Mouse (Mus musculus) megakaryocyte-erythroid progenitor cell, adult 5-6 weeks (primary cell): ENCODE data around the gene Cfap54. TPM values are rescaled to one million over a fixed set of nuclear protein-coding genes. Genes with fewer than 3 reads are reported as not detected.

ENCODE experiments used
- ATAC-seq: replicated peaks from 2 replicates; pipeline ENCODE4 v1.8.0; 2016; ENCODE audit warnings: mild to moderate bottlenecking, inconsistent platforms; ENCODE audit not compliant: severe bottlenecking, poor library complexity, low FRiP score, low TSS enrichment
- total RNA-seq, 2 experiments: library from RNA; stranded (forward) in 1 of 2; stranded (reverse) in 1 of 2; fragments of 200-1000, 215-1000 nt in 1 of 2; fragments of >200 nt in 1 of 2; fragmentation: Nextera tagmentation in 1 of 2; gene quantifications; 2 replicates each; pipeline ENCODE4 v1.2.3; 2014 to 2017

Cfap54 gene
- total RNA-seq, 2 experiments from 2014 or later, result 1.5 to 1.6 TPM

DNA sequence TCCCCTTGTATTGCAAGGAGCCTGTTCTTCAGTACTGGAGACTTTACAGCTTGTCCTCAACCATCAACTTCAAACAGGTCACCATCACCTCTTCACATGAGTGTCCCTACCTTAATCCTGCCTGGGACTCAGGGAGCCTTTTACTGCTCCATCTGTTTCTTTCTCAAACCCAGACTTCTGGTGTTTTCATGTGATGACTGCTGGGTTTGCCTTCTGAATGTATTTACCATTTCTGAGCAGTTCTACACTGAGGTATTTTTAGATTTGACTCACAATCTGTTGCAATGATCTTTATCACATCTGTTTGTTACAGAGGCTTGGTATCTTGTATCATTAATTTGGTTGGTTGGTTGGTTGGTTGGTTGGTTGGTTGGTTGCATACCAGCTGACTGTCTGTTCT lies 88.9 kb downstream of the Cfap54 start:
- no peak for ATAC-seq

DNA sequence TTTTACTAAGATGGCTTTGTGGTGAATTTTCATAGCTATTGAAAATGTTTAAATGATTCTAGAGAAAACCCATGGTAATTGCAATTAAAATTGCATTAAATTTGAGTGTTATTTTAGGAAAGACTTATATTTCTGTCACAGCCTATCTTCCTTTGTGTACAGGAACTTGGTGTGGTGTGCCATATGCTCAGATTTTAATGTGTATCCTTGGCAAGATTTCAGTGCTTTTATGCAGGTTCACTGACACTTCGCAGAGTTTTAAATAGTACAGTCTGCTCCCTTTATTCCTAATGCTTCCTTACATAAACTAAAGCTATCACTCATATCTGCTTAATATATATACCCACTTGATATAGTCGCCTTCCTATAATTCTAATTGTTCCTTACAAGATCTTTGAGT lies 90.8 kb downstream of the Cfap54 start:
- no peak for ATAC-seq

DNA sequence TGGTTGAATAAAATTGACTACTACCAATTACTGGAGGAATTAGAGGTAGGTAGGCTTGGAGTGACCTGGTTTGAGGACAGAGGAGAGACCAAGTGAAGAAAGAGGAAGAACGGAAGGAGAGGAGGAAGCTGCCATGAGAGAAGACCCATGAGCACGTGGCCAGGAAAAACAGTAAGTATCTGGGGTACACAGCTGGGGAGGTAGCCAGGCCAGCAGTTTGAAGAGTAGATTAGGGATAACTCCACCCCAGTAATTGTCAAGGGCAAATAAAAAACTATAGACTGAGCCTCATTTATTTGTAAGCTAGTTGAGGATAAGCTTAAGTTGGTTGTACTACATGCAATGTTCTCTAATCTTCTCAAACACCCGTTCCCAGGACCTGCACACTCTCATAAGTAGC lies 116.3 kb downstream of the Cfap54 start:
- no peak for ATAC-seq

DNA sequence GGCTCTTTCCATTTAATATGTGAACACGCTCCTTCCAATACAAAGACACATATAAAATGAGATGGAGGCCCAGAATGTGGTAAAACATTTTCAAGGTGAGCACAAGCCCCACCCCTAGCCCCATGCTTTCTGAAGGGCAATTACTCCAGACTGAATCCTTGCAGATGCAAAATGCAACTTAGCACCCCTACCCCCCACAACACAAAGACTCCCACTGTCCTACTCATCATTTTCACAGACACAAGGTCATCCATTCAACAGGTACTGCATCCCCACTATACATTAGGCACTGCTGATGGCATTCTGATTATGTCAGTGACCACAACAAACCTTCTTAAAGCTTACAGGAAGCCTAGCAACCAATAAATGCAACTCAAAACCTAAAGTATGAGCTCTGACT lies 131.4 kb downstream of the Cfap54 start:
- ATAC-seq, result no peak

DNA sequence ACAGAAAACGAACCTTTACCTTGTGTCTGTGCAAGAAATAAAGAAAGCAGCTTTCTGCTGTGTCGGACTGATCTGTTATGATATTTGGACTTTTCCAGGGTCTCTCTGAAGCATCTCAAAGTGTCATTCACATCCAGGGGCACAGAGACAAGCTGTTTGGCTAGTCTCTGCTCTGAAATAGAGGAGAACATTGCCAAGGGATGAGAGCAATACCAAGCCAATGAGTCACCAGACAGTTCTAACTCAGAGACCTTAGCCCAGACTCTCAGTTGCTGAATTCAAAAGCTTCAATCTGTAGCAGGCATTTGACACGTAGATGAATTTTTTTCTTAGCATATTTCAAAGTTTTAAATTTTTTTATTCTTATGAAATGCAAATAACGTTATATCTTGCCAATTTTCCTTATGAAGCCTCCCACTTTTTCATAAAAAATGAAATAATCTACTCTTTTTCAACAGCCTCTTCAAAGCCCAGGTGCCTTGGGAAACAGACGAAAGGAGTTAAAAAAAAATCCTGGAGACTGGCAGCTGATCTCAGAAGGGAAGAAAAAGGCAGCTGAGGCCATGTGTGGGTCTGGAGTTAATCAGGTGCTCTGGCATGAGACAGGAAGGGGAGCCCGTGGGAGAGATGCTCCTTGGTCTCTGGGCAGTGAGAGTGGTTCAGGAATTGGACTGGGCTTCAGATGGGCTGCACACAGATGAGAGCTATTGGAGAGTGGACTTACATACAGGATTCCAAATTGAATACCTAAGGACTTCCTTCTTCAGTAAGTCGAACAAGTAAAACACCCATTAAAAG lies 138.4 kb downstream of the Cfap54 start:
- no peak for ATAC-seq

DNA sequence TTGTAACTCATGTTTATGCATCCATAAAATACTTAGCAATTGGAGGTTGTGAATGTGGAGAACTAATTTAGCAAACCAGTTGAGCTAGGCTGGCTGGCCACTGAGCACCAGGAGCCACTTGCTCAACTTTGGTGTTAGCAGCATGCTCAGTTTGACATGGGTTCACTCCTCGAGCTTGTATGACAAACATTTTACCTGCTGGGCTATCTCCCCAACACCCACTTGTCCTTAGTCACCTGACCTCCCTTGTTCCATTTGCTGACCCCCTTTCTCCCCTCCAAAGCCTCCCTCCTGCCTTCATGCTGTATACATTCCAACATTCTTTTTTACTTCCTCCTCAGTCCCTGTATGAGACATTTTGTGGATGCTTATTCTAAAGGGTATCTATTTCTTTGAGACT lies 139.8 kb downstream of the Cfap54 start:
- no peak for ATAC-seq

DNA sequence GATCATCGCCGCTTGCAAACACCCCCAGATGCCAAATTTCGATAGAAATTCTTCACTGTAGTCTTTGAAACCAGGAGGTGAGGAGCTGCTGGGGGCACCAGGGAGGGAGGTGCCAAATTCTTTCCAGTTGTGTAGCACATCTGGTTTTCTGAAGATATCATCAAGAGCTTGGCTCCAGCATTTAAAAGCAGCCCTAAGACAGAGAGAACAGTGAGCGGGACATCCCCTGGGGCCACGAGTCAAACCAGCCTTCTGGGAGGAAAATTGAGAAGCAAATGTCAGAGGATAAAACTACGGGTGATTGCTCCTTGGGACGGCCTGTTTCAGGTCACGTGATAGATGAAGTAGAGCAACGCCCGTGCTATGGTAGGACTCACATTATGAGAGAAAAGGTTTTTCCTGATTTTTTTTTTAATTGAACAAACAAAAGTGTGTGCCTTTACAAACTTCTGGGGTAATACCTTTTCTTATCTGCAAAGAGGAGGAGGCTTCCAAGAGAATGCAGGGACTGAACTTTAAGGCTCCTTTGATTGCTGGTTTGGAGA lies 143.6 kb downstream of the Cfap54 start:
- ATAC-seq, result no peak

DNA sequence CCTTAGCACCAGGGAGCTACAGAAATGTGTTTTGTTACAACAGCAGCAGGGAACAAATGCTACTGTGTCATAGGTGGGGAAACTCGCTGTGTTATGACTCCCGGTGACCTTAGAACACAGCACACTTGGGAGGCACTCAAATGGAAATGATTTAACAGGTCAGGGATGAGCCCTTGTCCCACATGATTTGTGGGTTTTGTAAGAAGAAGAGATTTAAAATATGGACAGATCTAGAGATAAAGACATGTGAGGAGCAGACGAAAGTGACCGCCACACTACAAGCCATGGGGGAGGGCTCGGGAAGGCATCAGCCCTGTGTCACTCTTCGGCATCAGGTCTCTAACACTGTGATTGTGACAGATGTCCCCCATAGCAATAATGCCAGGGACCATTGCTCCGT lies 144.3 kb downstream of the Cfap54 start:
- no peak for ATAC-seq

DNA sequence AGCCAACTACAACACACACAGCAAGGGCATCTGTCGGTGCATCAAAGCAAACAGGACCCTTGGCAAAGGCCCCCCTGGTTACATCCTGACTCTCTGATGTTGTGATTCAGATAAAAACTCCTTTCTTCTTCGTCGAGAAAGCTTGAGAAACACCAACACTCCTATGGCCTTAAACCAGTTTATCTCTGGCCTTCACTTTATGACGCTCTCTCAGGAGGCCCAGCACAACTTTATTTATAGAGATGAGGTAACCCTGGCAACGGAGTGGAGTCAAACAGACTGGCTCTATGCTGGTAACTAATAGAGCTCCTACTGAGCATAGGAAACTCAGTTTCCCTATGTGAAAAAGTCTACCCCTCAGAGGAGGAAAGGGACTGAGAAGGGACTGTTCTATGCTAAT lies 146.9 kb downstream of the Cfap54 start:
- ATAC-seq, result no peak

DNA sequence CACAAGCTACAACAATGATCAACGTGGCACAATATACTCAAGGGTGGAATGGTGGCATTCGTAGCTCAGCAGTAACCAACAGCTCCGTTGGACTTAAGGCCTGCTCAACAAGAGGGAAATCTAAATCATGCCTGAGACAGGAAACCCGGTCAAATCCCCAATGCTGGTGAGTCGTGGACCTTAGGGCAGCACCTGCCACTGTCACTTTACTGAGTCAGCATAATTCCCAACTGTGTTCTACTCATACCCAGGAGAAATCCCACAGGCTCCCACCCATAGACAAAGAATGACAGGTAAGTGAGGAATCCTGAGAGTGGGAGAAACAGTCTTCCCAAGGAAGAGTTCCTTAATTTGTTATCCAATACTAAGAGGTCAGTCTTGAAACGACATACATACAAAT lies 147.8 kb downstream of the Cfap54 start:
- no peak for ATAC-seq

DNA sequence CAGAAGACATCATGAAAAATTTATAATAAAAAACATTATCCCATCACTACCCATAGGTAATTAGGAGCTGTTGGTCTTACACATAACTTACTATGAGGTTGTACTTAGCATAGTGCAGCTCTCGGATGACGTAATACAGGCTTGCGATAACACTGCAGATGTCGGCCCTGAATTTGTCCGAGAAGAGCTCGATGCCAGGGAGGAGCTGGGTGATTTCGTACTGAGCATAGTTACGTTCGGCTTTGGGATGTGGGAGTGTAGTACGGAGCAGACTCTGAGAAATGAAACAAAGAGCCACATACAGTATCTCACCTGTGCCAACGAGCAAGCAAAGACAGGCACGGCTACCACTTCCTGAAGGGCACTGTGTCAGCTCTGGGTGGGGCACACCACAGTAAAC lies 149.0 kb downstream of the Cfap54 start:
- no peak for ATAC-seq

DNA sequence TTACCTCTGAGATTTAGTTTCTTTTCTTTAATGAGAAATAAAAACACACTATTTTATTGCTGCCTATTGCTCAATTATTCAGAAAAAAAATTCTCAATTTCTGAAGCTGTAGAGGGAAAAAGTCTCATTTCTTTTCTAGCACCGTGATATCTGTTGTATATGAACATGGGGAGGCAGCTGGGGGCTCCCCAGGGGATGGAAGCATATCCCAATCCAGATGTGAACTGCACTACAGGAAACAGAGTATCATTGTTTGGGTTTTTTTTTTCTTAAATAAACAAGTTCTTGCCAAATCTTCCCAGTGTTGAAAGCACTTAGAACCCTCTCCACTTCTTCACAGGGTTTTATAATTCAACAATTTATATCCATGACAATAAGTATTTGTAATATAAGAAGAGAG lies 151.4 kb downstream of the Cfap54 start:
- ATAC-seq, result no peak

DNA sequence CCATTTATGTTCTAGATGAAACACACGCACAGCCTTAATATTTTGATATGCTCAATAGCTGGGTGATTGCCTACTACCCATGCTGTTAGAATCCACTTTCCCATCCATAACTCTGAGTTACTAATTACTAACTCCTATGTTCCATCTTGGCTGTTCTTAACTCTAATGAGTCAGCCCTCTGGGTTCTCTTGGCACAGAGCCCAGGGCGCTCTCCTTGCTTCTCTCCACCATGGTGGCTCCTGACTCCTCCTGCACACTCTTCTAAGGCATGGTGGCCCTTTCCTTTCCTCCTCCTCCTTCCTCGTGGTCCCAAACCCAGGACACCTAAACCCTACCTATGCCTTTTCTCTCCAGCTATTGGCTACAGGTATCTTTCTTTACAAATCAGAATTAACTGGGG lies 153.2 kb downstream of the Cfap54 start:
- no peak for ATAC-seq

DNA sequence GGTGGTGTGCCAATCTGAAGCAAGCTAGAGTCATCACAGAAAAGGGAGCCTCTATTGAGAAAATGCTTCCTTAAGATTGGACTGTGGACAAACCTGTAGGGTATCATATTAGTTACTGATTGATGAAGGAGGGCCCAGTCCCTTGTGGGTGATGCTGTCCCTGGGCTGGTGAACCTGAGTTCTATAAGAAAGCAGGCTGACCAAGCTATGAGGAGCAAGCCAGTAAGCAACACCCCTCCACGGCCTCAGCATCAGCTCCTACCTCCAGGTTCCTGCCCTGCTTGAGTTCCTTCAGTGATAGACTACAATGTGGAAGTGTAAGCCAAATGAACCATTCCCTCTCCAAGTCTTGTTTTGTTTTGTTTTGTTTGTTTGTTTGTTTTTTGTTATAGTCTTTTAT lies 162.9 kb downstream of the Cfap54 start:
- ATAC-seq, result no peak

DNA sequence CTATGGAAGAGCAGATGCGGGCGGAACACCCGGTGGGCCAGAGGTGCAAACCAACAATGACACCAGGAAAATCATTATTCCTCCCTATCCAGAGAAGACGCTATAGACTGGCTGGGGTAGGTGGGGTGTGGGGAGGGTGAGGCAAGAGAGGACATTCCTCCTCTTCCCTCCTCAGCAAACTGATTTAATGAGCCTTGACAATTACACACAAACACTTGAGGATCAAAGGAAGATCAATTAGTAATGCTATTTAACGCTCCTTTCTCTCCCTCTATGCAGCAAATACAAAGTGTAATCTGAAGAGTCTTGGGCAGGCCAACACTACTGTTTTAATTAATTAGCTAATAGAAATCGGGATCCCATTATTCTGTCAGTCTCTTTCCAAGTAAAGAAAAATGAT lies 174.2 kb downstream of the Cfap54 start:
- ATAC-seq, result no peak

DNA sequence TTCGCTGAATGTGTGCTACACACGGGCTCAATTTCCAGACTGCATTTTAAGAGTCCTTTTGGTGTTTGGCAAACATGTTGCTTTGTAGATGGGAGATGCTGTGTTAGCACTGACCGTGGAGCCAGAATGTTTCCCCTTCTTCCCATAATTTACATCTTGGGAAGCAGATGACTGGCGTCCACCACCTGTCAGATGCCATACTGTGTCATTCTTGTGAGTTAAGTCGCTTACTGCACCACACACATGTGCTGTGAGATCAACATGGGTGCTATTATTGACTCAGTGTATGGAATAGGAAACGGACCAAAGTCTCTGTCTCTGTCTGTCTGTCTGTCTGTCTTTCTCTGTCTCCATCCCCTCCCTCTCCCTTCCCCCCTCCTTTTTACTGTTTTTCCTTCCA lies 193.0 kb downstream of the Cfap54 start:
- ATAC-seq, result no peak

DNA sequence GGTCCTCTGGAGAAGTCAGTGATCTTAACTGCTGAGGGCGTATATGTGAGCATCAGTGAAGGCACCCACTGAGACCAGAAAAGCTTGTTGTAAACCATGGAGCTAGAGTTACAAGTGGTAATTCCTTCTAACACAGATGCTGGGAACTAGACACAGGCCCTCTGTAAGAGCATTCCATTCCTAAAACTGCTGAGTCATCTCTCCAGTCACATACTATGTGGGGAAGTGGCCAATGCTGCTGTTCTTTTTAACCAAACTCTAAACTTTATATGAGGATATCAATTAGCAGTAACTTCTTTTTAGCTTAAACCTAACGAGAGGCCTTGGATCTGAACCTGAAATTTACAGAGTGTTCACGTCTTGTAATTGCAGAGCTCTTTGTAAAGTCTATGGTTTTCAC lies 203.4 kb downstream of the Cfap54 start:
- no peak for ATAC-seq

DNA sequence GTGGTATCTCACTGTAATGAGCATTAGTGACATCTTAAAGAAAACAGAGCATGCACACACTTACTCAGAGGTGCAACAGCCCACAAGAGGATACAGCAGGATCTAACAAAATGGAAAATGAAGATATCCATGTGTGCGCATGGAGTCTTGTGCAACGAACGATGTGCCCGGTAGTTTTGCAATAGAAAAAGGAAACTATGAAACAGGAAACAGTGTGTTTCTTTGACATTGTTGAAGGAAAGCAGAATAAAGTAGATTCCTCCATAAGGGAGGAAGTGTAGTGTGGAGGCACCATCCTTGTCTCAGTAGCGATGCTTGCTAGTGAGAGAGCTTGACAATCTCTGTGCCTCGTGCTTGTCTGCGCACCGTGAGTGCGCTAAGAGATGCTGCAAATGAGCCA lies 240.4 kb downstream of the Cfap54 start:
- no peak for ATAC-seq

DNA sequence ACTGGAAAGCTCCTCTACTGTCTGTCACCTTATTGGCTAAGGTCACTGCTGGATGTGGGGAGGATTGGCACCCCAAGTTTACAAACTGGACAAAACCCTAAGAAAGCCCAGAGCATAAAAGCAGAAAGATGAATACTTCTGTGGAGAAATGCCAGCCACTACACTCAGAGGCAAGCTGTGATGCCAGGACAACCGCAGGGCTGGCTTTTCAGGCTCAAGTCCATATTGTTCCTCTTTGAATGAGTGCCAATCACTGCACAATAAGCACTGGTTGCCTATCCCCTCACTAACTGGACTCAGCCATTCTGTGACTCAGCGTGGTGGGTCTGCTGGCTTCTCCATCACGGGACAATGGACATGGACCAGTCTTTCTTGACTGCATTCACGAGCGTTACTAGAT lies 243.8 kb downstream of the Cfap54 start:
- no peak for ATAC-seq

DNA sequence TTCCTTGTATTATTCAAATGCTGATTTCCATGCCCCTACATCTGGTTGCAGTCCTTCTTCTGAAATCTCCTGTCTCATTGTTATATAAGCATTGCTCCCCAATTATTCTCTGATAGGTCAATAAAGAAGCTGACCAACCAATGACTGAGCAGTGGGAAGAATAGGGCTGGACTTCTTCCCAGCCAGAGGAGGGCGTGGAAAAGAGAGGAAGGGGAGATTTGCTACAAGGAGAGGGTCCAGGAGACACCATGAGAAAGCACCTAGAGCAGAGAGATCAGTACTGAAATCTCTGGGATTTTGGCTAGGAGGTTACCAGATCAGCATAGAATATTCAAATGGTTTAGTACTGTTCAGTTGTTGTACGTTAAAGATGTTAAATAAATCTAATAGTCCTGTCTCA lies 244.4 kb downstream of the Cfap54 start:
- ATAC-seq, result no peak

DNA sequence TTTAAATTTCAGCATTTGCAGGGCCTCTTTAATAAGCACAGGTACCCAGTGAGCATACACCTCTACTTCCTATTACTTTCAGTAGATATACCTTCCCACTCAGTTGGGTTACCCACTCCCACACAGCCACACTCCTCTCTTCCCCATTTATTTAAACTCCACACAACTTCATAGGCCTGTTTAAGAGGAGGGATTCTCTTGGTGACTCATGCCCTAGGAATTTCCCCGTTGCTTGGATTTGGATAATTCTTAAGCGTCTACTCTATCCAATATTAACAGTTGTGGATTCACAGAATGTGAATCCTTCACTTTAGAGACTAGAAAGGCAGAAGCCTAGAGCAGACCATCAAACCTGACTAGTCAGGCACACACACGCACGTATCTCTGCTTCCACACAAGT lies 259.9 kb downstream of the Cfap54 start:
- no peak for ATAC-seq

DNA sequence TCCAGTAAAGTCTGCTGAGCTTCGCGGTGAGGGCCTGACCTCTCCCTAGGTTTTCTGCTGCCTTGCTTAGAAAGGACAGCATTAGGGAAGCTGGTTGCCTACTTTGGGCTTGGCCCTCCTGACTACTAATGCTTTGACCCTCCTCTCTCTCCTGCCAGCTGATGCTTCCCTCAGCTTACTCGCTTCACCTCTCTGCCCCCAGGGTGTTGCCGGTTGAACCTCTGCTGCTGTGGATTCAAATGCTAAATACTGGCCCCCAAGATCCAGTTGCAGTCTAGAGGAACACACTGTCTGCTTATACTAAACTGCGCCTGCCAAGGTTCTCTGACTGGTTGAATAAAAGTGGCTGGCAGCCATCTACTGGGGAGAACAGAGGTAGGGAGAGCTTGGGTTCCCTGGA lies 263.2 kb downstream of the Cfap54 start:
- ATAC-seq, result no peak
